Mouse (Mus musculus): ENCODE results near the gene Ddx43.

GRCm38 (mm10) chr9:78447973-78448873 is 52.6 kb downstream of the Ddx43 start, which contains the start of the genes Mto1 and Gm17324:
- TF ChIP-seq CTCF (IDR thresholded peaks at IDR 0.05; ENCODE audit: low read depth) (no peak), EP300 (IDR thresholded peaks at IDR 0.05; ENCODE audit: low read depth) (no peak)
